Mouse (Mus musculus) spleen, postnatal 4 days (tissue): ENCODE measurements around the gene Dnm2.
"Not testable (repeated sequence)": the region's sequence is repeated elsewhere in the genome, so short reads cannot be mapped to it uniquely, and the experiment has no call there.

Source experiments
- DNase-seq, 2 experiments: peaks; one replicate each; pipeline ENCODE4 v3.0.0; 2022; ENCODE audit warnings: low spot score in 2 of 2

The Dnm2 gene

GRCm38 (mm10) chr9:21456246-21456929, 31.7 kb downstream of the Dnm2 start:
- no peak for DNase-seq

GRCm38 (mm10) chr9:21456930-21457634, 32.4 kb downstream of the Dnm2 start:
- no peak for DNase-seq

GRCm38 (mm10) chr9:21458821-21459220, 34.1 kb downstream of the Dnm2 start:
- no peak for DNase-seq

GRCm38 (mm10) chr9:21460400-21460940, 35.8 kb downstream of the Dnm2 start:
- no peak for DNase-seq

DNA sequence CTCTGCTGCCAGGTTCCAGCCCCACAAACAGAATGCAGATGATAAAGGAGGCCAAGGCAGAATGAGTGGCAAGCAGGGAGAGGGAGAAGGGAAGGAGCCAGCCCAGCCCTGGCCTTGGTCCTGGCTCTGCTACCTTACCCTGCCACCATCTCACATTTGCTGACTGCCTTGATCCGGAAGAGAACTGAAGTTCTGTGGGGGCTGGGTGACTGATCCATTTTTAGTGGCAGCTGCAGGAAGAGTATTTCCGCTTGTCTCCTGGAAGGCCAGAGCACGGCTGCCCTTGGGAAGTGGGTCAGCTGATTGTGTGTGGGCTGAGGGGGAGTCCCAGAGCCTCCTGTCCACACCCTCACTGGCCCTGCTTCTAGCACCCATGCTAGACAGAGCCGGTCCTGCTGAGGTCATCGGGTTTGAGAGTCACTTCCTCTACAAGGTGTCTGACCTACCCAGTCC, 38.5 kb downstream of the Dnm2 start:
- DNase-seq, result no peak

GRCm38 (mm10) chr9:21463766-21464564, 39.3 kb downstream of the Dnm2 start:
- no peak for DNase-seq

DNA sequence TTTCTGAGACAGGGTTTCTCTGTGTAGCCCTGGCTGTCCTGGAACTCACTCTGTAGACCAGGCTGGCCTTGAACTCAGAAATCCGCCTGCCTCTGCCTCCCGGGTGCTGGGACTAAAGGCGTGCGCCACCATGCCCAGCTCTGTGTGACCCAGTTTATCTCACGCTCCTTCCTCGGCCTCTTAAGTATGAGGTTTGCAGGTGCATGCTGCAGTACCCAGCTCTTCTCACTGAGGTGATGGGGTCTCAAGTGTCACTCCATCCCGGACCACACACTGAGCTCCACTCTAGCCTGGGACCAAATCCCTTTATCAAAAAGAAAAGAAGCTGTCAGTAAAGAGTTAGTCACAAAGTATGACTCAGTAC, 39.8 kb downstream of the Dnm2 start:
- not testable (repeated sequence) for DNase-seq

GRCm38 (mm10) chr9:21469032-21470024, 44.6 kb downstream of the Dnm2 start:
- peak; percentile 51 to 78 for DNase-seq

DNA sequence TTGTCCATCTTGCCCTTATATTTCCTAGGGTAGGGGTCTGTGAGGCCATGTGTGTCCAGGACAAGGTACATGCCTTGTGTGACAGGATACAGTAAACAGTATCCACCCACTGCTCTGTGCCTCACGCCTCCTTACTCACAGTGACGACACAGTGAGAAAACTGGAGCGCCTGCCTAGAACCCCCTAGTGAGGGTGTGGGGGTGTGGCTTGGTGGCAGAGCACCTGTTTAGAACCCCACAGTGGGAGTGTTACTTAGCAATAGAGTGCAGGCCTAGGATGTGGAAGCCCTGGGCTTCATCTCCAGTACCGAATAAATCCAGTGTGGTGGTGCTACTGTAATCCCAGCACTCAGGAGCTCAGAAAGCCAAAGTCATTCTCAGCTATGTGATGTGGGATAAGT, 48.2 kb downstream of the Dnm2 start:
- DNase-seq, result no peak

- DNase-seq, result no peak
Measured at GRCm38 (mm10) chr9:21477707-21478106, 53.0 kb downstream of the Dnm2 start.

DNA sequence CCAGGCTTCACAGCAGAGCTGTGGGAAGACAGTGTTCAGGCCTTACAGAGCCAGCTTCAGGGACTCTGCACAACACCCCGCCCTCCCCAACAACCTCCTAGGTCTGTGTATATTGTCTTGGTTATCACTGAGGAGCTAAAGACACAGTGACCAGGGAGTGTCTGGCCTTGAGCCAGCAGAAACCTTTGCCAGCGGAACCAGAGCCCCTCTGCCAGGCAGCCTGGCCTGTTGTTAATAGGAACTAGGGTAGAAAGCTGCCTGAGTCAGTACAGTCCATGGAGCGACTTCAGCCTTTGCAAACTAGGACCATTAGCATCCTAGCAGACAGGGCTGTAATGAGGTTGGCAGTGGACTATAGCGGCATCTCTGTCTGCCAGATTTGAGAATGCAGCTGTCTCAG, 59.4 kb downstream of the Dnm2 start:
- DNase-seq, result no peak

GRCm38 (mm10) chr9:21488246-21488645, 63.5 kb downstream of the Dnm2 start:
- DNase-seq, result not testable (repeated sequence)

- no peak for DNase-seq
Measured at GRCm38 (mm10) chr9:21490696-21491095, 66.0 kb downstream of the Dnm2 start.

DNA sequence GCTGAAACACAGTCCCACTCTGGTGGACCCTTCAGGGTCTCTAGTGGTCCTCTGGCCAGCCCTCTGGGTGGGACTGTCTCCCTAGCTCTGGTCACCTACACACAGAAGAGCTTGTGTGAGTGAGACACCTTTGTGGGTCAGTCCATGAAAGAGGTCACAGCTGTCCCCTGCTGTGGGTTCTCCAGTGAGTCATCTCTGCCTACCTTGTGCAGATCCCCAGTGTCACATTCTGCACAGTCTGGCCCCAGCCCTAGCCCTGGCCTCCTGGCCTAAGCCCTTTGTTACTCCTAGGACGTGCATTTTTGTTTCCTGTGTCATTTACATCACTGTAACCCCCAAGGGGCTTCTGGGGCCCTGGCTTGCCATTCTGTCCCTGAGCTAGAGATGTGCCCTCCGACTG, 69.2 kb downstream of the Dnm2 start:
- DNase-seq, result no peak

DNA sequence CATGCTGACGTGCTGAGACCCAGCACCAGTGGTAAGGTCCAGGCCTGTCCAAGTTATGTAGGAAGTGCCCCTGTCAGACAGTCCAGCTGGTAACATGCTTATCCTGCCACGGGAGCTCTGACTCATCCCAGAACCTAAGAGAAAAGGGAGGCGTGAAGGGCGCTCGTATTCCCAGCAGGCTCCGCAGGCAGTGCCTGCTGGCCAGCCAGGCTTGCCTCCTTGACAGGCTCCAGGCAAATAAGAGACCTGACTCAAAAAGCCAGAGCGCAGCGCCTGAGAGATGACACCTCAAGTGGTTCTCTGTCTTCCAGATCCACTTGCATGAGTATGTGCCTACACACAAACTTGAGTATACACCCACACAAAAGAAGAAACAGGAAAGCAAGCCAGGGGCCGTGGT, 70.0 kb downstream of the Dnm2 start:
- no peak for DNase-seq

GRCm38 (mm10) chr9:21496308-21497049, 71.8 kb downstream of the Dnm2 start:
- no peak for DNase-seq

GRCm38 (mm10) chr9:21497050-21497542, 72.4 kb downstream of the Dnm2 start:
- DNase-seq, result no peak

- DNase-seq, result no peak
Measured at GRCm38 (mm10) chr9:21497664-21498063, 73.0 kb downstream of the Dnm2 start.

GRCm38 (mm10) chr9:21498284-21498902, 73.7 kb downstream of the Dnm2 start:
- DNase-seq, result no peak

- no peak for DNase-seq
Measured at GRCm38 (mm10) chr9:21503352-21503751, 78.6 kb downstream of the Dnm2 start.
